Mouse (Mus musculus): ENCODE data around the gene Cyfip2.
"Not testable (repeated sequence)": the region's sequence is repeated elsewhere in the genome, so short reads cannot be mapped to it uniquely, and the experiment has no call there.

Gene Cyfip2

DNA sequence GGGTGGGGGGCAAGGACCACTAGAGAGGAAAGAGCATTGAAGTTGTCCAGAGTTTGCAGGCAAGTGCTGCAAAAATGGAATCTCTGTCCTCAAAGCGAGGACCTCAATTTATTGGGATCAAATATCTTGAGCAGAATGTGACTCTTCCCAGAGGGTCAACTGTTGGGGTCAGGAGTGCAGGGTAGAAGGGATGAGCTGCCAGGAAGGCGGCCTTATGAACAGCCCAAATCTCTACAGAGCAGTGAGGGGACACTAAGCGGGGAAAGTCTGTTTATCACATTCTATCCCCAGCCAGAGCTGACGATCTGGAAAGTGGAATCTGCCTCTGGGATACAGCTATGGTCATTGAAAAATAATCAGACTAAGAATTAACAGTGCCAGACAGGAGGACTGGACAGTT, 118.5 kb downstream of the Cyfip2 start:
- DNase-seq (ENCODE audit: low spot score) = no peak

DNA sequence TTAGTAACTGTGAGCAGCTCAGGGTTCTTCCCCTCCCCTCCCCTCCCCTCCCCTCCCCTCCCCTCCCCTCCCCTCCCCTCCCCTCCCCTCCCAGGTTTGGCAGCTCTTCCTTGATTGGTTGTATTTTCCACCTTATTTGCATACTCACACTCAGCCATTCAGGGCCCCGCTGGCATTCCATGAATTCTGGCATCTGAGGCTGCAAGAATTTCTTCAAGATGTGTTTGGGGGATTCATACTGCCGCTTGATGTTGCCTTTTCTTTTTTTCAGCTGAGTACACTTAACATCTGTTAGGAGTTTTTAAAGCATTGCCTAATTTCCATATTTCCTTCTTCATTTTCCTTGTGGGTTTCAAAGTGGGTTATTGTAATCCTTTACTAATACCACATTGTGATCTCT, 124.4 kb downstream of the Cyfip2 start:
- no peak for DNase-seq (ENCODE audit: low spot score)

DNA sequence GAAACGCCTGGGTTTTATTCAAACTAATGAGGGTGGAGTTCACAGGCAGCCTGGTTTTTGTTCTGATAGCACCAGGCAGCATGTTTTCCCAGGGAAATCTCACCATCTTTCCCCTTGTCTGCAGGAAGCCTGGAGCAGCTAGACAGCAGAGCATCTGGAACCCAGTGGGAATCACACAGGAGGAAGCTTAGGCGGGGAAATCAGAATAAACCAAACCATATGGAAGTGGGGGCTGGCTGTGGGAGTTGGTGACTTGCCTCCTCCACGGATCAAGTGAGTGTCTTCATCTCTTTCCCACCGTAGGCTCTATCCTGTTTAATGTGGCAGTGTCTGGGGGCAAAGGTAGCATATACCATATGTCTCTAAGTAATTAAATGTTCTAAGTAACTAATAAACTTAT, 127.2 kb downstream of the Cyfip2 start:
- DNase-seq (ENCODE audit: low spot score) = no peak

DNA sequence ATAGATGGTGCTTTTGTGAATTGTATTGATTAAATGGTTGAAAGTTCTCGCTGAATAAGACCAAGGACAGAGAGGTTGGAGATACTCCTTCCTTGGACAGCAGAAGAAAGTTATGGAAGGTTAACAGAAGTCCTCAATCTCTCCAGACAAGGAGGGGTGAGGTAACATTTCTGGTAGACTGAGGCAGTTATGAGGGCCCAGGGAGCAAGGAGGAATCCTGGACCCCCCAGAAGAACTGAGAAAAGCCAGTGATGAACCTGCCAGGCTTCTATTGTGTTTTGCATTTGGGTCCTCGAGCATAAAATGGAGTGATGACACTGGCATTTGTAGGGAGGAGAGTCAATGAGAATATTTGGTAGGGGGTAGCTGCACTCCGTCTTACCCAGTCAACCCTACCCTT, 127.7 kb downstream of the Cyfip2 start:
- DNase-seq (ENCODE audit: low spot score) = no peak

DNA sequence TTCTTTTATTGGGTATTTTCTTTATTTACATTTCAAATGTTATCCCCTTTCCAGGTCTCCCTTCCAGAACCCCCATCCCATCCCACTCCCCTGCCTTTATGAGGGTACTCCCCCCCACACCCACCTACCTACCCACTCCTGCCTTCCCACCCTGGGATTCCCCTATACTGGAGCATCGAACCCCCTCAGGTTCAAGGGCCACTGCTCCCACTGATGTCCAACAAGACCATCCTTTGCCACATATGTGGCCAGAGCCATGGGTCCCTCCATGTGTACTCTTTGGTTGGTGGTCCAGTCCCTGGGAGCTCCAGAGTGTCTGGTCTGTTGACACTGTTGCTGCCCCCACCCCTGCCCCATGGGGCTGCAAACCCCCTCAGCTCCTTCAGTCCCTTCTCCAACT, 130.6 kb downstream of the Cyfip2 start:
- not testable (repeated sequence) for DNase-seq (ENCODE audit: low spot score)

DNA sequence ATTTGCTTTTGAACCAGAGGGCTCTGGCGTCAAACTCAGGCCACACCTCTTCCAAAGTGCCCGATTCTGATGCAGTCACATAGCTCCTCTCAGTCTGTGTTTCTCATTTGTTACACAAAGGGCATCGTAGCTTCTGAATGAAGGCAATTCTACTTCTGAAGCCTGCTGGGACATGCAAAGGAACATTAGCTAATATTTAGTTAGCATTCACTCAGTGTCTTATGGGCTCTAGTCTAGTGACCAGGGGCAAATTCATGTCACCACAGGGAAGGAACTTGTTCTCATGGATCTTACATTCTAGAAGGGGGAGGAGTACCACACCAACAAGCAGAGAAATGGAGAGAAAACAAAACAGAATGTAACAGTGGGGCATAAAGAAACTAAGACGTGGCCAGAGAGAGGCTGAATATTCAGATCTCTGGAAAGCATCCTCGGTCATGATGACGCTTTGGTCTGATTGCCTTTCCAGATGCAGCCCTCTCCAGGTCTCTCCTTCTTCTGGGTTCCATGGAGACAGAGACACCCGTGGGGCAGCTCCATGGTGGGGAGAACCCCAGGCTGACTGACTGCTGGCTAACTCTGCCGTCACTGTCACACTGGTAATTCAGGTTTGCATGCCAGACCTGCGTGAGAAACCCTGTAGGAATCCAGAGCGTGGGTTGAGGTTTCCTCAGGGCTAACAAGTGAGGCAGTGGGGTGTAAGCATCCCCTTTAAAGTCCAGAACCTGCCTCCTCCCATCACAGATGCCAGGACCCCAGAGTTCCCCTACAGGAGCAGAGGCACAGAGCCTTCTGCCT, 135.2 kb downstream of the Cyfip2 start:
- DNase-seq (ENCODE audit: low spot score) = no peak

DNA sequence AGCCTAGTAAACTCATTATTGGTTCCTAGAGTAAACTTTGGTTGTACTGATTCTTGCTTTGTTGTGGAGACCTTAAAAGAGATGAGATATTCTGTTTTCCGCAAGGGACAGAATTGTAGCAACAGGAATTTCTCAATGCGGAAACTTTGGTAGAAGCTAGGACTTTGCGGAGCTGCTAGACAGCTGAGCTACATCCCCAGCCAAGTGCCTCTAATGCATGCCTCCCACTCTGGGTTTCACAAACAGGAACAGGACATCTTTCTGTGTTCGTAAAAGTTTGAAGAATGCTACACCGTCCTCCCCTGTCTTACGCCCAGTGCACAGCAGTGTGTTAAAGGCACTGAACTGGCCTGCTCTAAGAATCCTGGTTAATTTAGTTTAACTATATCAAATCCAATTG, 136.5 kb downstream of the Cyfip2 start:
- no peak for DNase-seq (ENCODE audit: low spot score)

DNA sequence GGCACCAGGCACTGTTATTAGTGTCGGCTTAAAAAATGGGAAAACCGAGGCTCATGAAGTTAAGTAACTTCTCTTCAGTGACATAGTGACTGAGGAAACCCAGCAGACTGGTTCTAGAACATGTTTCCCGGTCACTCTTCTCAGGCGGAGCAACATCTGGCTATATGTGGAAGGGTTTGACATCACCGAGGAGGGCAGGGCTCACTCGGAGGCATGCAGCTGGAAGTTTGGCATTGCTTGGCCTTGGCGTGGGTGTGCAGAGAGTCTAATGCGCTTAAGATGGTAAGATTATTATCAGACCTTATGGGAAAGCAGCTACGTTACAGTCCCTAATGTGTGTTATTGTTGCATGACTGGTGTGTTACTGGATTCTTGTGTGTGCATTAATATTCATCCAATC, 140.5 kb downstream of the Cyfip2 start:
- no peak for DNase-seq (ENCODE audit: low spot score)

DNA sequence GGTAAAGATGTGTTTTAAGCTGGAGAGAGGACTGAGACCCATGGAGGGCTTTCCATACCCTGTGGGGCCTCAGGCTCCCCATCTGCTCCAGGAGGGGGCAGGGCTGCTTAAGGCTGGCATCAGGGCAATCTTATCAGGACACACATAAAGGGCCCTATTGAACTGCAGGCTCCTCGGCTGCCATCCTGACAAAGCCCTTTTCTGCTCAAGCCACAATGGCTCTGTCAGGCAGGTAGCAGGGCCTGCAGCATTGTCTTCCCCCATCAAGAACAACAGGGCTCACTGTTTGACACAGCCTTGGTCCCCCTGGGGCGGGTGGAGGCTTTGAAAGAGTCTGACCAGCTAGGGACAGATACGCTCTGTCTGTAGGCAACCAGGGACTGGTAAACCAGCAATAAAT, 142.8 kb downstream of the Cyfip2 start:
- no peak for DNase-seq (ENCODE audit: low spot score)

DNA sequence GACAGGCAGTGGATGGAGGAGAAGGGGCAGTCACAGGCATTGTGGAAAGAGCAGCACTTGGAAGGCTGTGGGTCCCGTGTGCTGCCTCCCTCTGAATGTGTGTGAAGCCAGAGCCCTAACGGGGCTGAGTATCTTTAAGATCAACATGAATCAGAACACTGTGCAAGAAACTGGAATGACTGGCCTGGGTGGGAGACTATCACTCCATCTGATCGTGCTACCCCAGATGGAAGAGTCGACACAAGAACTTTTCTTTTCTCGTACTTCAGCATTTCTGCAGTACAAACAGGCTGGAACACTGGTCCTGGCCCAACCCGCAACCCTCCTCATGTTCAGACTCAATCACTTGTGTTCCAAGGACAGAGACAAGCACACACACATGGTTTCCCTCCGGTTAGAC, 144.2 kb downstream of the Cyfip2 start:
- no peak for DNase-seq (ENCODE audit: low spot score)

DNA sequence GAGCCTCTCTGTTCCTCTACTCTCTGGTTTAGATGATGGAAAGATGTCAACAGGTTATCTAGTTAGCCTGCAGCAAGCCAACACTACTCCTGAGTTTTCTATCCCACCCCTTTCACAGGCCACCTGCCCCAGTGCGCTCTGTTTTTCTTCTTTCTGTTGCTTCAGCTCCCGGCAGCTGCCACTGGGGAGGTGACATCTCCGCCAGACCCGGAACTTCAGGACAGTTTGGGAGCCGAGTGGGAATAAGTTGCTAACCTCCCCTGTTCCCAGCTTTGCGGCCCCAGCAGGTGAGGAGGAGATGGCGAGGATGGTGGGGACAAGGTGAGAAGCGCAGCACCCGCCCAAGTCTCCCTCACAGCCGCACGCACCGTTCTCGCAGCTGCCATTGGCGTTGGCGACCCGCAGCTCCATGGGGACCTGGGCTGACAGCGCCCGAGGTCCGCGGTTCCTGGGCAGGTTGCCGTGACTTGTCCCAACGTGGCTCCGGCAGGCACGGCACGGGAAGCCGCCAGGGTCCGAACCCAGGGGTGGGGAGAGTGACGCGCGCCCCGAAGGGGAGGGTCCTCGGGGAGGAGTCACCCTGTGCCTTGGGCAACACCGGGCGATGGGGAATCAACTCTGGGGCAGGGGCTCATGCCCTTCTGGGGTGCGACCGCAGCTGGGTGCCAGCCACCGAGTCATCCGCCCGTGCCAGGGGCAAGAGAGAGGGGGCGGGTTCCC, 146.6 kb downstream of the Cyfip2 start, which contains the start of gene Nipal4:
TSS of gene Nipal4 (minus strand) at position 643 of the 720 bp plus-strand sequence.
- DNase-seq (ENCODE audit: low spot score) = no peak

DNA sequence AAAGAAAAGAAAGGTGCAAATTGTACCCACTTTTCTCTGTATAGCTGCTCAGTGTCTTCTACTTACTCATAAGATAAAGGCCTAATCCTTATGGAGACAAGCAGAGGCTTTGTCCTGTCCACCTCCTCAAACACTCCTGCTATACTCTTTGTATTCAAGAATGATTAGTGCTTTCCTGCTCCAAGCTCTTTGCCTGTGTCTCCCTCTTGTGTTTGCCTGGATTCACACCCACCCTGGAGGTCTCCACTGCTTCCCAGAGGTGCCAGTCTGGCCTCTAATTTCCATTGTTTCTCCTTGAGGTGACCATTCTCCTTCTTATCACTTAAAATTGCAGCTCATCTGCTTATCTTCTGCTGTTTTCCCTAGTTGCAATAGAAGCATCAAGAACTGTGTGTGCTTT, 155.2 kb downstream of the Cyfip2 start:
- DNase-seq (ENCODE audit: low spot score) = no peak

DNA sequence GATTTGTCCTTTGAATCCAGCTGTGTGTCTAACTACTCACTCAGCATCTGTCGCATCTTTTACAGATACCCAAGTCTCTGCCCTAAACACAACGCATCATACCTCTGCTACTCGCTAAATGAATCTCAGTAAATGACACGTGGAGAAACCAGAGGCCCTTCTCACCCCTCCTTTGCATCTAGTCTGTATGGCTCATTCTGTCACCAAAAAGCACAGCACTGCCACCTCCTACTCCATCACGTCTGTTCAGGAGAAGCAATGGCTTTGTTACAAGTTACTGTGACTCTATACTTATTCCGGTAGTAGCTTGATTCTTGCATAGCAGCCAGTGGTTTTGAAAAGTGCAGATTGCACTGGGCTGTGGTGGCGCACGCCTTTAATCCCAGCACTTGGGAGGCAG, 155.7 kb downstream of the Cyfip2 start:
- no peak for DNase-seq (ENCODE audit: low spot score)

DNA sequence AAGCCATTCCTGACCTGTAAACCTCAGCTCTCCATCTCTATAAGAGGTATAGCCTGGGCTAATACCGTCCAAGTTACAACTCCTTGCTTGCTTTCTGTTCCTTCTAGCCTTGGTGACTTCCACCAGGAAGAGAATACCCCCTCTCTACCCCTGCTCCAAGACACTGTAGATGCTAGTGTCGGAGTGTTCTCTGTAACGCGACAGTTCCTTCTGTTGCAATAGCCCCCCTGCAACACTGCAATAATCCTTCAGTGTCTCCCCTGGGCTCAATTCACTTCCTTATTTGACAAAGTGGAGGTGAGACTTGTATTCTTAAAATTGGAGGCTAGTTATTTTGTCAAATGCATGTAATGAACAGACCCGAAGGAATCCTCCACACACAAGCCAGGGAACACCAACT, 166.0 kb downstream of the Cyfip2 start:
- no peak for DNase-seq (ENCODE audit: low spot score)

DNA sequence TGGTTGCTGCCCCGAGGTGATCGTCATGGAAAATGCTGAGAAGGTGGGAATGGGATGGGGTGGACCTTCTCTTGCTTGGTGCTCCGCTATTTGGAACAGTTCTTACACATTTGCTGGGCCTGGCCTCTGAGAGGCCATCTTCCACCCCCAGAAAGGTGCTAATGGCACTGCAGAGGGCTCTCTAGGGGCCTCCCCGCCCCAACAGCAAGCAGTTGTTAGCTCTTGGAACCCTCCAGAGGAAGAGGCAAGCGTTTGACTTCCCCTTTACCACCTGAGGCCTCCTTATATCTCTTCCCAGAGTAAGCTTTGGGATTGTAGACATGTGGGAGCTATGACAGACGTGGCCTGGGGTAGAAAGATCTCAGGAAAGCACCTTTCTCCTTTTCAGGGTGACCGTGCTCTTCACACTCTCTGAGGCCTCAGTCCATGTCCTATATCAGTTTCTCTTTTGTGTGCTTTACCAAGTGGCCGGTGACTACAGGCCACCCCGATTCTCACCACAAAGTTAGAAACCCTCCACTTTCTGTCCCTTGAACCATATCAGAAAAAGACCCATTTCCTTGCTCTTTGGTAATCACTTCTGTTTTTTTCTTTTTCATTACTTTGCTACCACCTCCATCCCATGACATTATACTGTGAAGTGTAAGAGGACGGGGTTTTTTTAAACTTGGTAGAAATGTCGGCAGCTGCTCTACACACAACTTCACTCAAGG, 167.3 kb downstream of the Cyfip2 start:
- DNase-seq (ENCODE audit: low spot score) = no peak
